ENCODE assay signal across 27 mouse cellular contexts in the genomic region with DNA sequence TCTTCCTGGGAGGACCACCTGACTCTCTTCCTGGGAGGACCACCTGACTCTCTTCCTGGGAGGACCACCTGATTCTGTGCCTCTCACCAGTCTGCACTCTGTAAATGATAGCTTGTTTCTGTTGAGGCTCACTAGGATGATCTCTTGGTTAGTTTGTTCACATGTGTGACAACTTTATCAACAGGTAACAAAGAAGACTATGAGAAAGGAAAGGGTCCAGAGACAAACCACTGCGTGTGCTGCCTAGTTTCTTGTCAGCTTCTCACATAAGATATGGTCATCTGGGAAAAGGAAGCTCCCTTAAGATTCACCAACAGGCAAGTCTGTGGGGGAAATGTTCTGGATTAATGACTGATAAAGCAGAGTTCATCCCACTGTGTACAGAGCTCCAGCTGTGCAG.
"Had no signal": no experiment of that assay in that cellular context is flagged by ENCODE, and none has a peak within 500 bp of the region (broad histone marks: within the 10 kb centered on the region; RNA-seq: fewer than 3 reads in every experiment).

No protein-coding gene starts in this region.

- H3K36me3 ChIP-seq: embryonic facial prominence, embryonic 10.5 days; embryonic facial prominence, embryonic 12.5 days; embryonic facial prominence, embryonic 13.5 days; embryonic facial prominence, embryonic 15.5 days; forebrain, embryonic 10.5 days; forebrain, embryonic 12.5 days; heart, embryonic 10.5 days had no signal

- ATAC-seq: forebrain, embryonic 13.5 days; forebrain, embryonic 14.5 days; forebrain, embryonic 16.5 days; forebrain, postnatal 0 days had no signal

- DNase-seq: cerebellum, adult 9-10 months; cerebellum, adult 9-11 months; cerebellum, postnatal 10 days; cerebellum, postnatal 14 days; cerebellum, postnatal 25 days; cerebellum, postnatal 36 days; embryo, embryonic 11 days; forebrain, postnatal 0 days; gastrocnemius, adult 2 months; gastrocnemius, postnatal 10 days; gastrocnemius, postnatal 14 days; gastrocnemius, postnatal 25 days; gastrocnemius, postnatal 36 days; heart, adult 11 months; heart, adult 18-20 months; heart, adult 2 months had no signal

- H3K4me3 ChIP-seq: embryonic facial prominence, embryonic 10.5 days; embryonic facial prominence, embryonic 12.5 days; embryonic facial prominence, embryonic 13.5 days; embryonic facial prominence, embryonic 15.5 days; erythroblast, embryonic 14.5 days; forebrain, embryonic 10.5 days; forebrain, embryonic 12.5 days; forebrain, embryonic 13.5 days; gastrocnemius, adult 2 months; heart, adult 2 months; heart, embryonic 10.5 days had no signal

- H3K4me1 ChIP-seq: embryonic facial prominence, embryonic 13.5 days; embryonic facial prominence, embryonic 15.5 days; forebrain, embryonic 12.5 days; heart, embryonic 10.5 days had no signal

- H3K4me2 ChIP-seq: embryonic facial prominence, embryonic 12.5 days; embryonic facial prominence, embryonic 13.5 days; embryonic facial prominence, embryonic 15.5 days; forebrain, embryonic 12.5 days; forebrain, embryonic 13.5 days had no signal

- H3K9me3 ChIP-seq: embryonic facial prominence, embryonic 10.5 days; embryonic facial prominence, embryonic 12.5 days; embryonic facial prominence, embryonic 13.5 days; embryonic facial prominence, embryonic 15.5 days; forebrain, embryonic 10.5 days; forebrain, embryonic 12.5 days; forebrain, embryonic 13.5 days; heart, embryonic 10.5 days had no signal

- H3K9ac ChIP-seq: embryonic facial prominence, embryonic 12.5 days; embryonic facial prominence, embryonic 13.5 days; embryonic facial prominence, embryonic 15.5 days; forebrain, embryonic 12.5 days; forebrain, embryonic 13.5 days; forebrain, postnatal 0 days had no signal

- H3K27ac ChIP-seq: embryonic facial prominence, embryonic 10.5 days; embryonic facial prominence, embryonic 12.5 days; embryonic facial prominence, embryonic 13.5 days; embryonic facial prominence, embryonic 15.5 days; forebrain, embryonic 10.5 days; forebrain, embryonic 12.5 days; forebrain, embryonic 13.5 days; gastrocnemius, adult 2 months; heart, adult 2 months; heart, embryonic 10.5 days had no signal

- H3K27me3 ChIP-seq: embryonic facial prominence, embryonic 12.5 days; embryonic facial prominence, embryonic 13.5 days; embryonic facial prominence, embryonic 15.5 days; forebrain, embryonic 12.5 days; forebrain, embryonic 13.5 days had no signal
